Mouse (Mus musculus) MEL (cell line): ENCODE data around the gene Dock7. TPM values are rescaled to one million over a fixed set of nuclear protein-coding genes. Genes with fewer than 3 reads are reported as not detected.
A peak's percentile ranks its signal among the peaks of the same experiment; 100 is the strongest.

ENCODE experiments used
- DNase-seq: peaks from one replicate; pipeline ENCODE4 v3.0.0; 2011; ENCODE audit warnings: low read depth, low spot score
- H3K27ac ChIP-seq: 2 replicates; pipeline ENCODE4 v1.5.1; 2012; ENCODE audit warnings: low read depth, mild to moderate bottlenecking, control low read depth, low read length, moderate library complexity; ENCODE audit not compliant: control insufficient read depth
- H3K27me3 ChIP-seq, 2 experiments: fragments of 150-350 bp in 1 of 2; sonication (generic) in 1 of 2; 2 replicates each; pipeline ENCODE4 v1.6.1; 2012; ENCODE audit warnings: low read length in 2 of 2, mild to moderate bottlenecking in 2 of 2, improper control_type of control experiment in 1 of 2, moderate library complexity in 1 of 2; ENCODE audit not compliant: insufficient read depth in 2 of 2, control insufficient read depth in 1 of 2
- H3K36me3 ChIP-seq, 2 experiments: 2 replicates each; pipeline ENCODE4 v1.6.1; 2012 to 2014; ENCODE audit warnings: low read length in 2 of 2, improper control_type of control experiment in 1 of 2, inconsistent platforms in 1 of 2, mild to moderate bottlenecking in 1 of 2; ENCODE audit not compliant: insufficient read depth in 2 of 2, control insufficient read depth in 1 of 2
- H3K4me1 ChIP-seq, 2 experiments: fragments of 150-350 bp in 1 of 2; sonication (generic) in 1 of 2; 2 replicates each; pipeline ENCODE4 v1.6.1; 2012; ENCODE audit warnings: low read length in 2 of 2, improper control_type of control experiment in 1 of 2, mild to moderate bottlenecking in 1 of 2; ENCODE audit not compliant: insufficient read depth in 2 of 2, control insufficient read depth in 1 of 2
- H3K4me3 ChIP-seq, 2 experiments: fragments of 150-350 bp in 1 of 2; sonication (generic) in 1 of 2; 2 replicates each; pipeline ENCODE4 v1.5.1; 2012; ENCODE audit warnings: low read depth in 2 of 2, low read length in 2 of 2, mild to moderate bottlenecking in 2 of 2, moderate library complexity in 2 of 2, control low read depth in 1 of 2, improper control_type of control experiment in 1 of 2; ENCODE audit not compliant: control insufficient read depth in 1 of 2, insufficient read depth in 1 of 2
- H3K79me2 ChIP-seq: 2 replicates; pipeline ENCODE4 v1.6.1; 2012; ENCODE audit warnings: mild to moderate bottlenecking, low read length, moderate library complexity; ENCODE audit not compliant: control insufficient read depth, poor library complexity, insufficient read depth
- H3K9ac ChIP-seq: 2 replicates; pipeline ENCODE4 v1.6.1; 2012; ENCODE audit warnings: low read depth, mild to moderate bottlenecking, control low read depth, low read length, moderate library complexity; ENCODE audit not compliant: control insufficient read depth, poor library complexity, severe bottlenecking
- H3K9me3 ChIP-seq: fragments of 150-350 bp; sonication (generic); replicated peaks from 2 replicates; pipeline ENCODE4 v1.6.1; 2012; ENCODE audit warnings: mild to moderate bottlenecking, low read length, improper control_type of control experiment, moderate library complexity; ENCODE audit not compliant: insufficient read depth
- CHD2 ChIP-seq: IDR thresholded peaks from 2 replicates; pipeline ENCODE4 v1.6.1; 2011; ENCODE audit warnings: low read length, improper control_type of control experiment
- CTCF ChIP-seq, 3 experiments: IDR thresholded peaks in 2 of 3; conservative IDR thresholded peaks in 1 of 3; 2 replicates each; pipeline ENCODE4 v1.5.1; 2011 to 2012; ENCODE audit warnings: low read length in 3 of 3, low read depth in 2 of 3, mild to moderate bottlenecking in 2 of 3, improper control_type of control experiment in 1 of 3, inconsistent platforms in 1 of 3, mixed read lengths in 1 of 3, moderate library complexity in 1 of 3; ENCODE audit not compliant: control insufficient read depth in 1 of 3, insufficient read depth in 1 of 3, poor library complexity in 1 of 3, severe bottlenecking in 1 of 3
- EP300 ChIP-seq, 2 experiments: IDR thresholded peaks; 2 replicates each; pipeline ENCODE4 v1.6.1; 2011; ENCODE audit warnings: improper control_type of control experiment in 2 of 2, low read length in 2 of 2, low read depth in 1 of 2, mild to moderate bottlenecking in 1 of 2
- ETS1 ChIP-seq: IDR thresholded peaks from 2 replicates; pipeline ENCODE4 v1.6.1; 2012; ENCODE audit warnings: low read depth, mild to moderate bottlenecking, inconsistent platforms, low read length, improper control_type of control experiment, moderate library complexity
- GABPA ChIP-seq: IDR thresholded peaks from 2 replicates; pipeline ENCODE4 v1.6.1; 2012; ENCODE audit warnings: low read depth, mild to moderate bottlenecking, inconsistent platforms, low read length, improper control_type of control experiment, moderate library complexity
- HCFC1 ChIP-seq: IDR thresholded peaks from 2 replicates; pipeline ENCODE4 v1.6.1; 2012; ENCODE audit warnings: low read depth, mild to moderate bottlenecking, inconsistent platforms, low read length, improper control_type of control experiment, moderate library complexity
- JUND ChIP-seq: IDR thresholded peaks from 2 replicates; pipeline ENCODE4 v1.6.1; 2011; ENCODE audit warnings: low read depth, mild to moderate bottlenecking, improper control_type of control experiment, low read length
- MAX ChIP-seq: IDR thresholded peaks from 2 replicates; pipeline ENCODE4 v1.6.1; 2011; ENCODE audit warnings: low read length, improper control_type of control experiment
- MYC ChIP-seq: IDR thresholded peaks from 2 replicates; pipeline ENCODE4 v1.6.1; 2011; ENCODE audit warnings: low read depth, mild to moderate bottlenecking, low read length, improper control_type of control experiment, moderate library complexity
- POLR2A ChIP-seq, 2 experiments: IDR thresholded peaks; 2 replicates each; pipeline ENCODE4 v1.6.1; 2011 to 2012; ENCODE audit warnings: low read length in 2 of 2, mild to moderate bottlenecking in 2 of 2, control low read depth in 1 of 2, improper control_type of control experiment in 1 of 2, low read depth in 1 of 2, moderate library complexity in 1 of 2; ENCODE audit not compliant: control insufficient read depth in 1 of 2, insufficient read depth in 1 of 2, poor library complexity in 1 of 2
- POLR2AphosphoS2 ChIP-seq: IDR thresholded peaks from 2 replicates; pipeline ENCODE4 v1.6.1; 2011; ENCODE audit warnings: low read length, improper control_type of control experiment
- POLR2AphosphoS5 ChIP-seq: IDR thresholded peaks from 2 replicates; pipeline ENCODE4 v1.6.1; 2012; ENCODE audit warnings: low read depth, borderline replicate concordance, mild to moderate bottlenecking, inconsistent platforms, low read length, moderate library complexity, mixed read lengths
- RCOR1 ChIP-seq: IDR thresholded peaks from 2 replicates; pipeline ENCODE4 v1.6.1; 2012; ENCODE audit warnings: low read depth, mild to moderate bottlenecking, inconsistent platforms, low read length, improper control_type of control experiment
- SIN3A ChIP-seq: IDR thresholded peaks from 2 replicates; pipeline ENCODE4 v1.6.1; 2012; ENCODE audit warnings: low read length, improper control_type of control experiment, inconsistent platforms
- SMC3 ChIP-seq: IDR thresholded peaks from 2 replicates; pipeline ENCODE4 v1.6.1; 2011; ENCODE audit warnings: low read depth, low read length, improper control_type of control experiment
- TBP ChIP-seq: IDR thresholded peaks from 2 replicates; pipeline ENCODE4 v1.8.0; 2011; ENCODE audit warnings: low read depth, low read length, improper control_type of control experiment
- TCF12 ChIP-seq: IDR thresholded peaks from 2 replicates; pipeline ENCODE4 v1.6.1; 2014; ENCODE audit warnings: low read depth, mild to moderate bottlenecking, inconsistent platforms, low read length, improper control_type of control experiment, moderate library complexity
- USF1 ChIP-seq: IDR thresholded peaks from 2 replicates; pipeline ENCODE4 v1.6.1; 2014; ENCODE audit warnings: low read depth, mild to moderate bottlenecking, inconsistent platforms, low read length, improper control_type of control experiment, moderate library complexity
- ZKSCAN1 ChIP-seq: IDR thresholded peaks from 2 replicates; pipeline ENCODE4 v1.6.1; 2012; ENCODE audit warnings: low read depth, mild to moderate bottlenecking, inconsistent platforms, low read length, improper control_type of control experiment, moderate library complexity
- ZMIZ1 ChIP-seq: IDR thresholded peaks from 2 replicates; pipeline ENCODE4 v1.6.1; 2012; ENCODE audit warnings: low read depth, mild to moderate bottlenecking, inconsistent platforms, low read length, improper control_type of control experiment, moderate library complexity
- ZNF384 ChIP-seq: IDR thresholded peaks from 2 replicates; pipeline ENCODE4 v1.6.1; 2012; ENCODE audit warnings: low read depth, mild to moderate bottlenecking, inconsistent platforms, low read length, improper control_type of control experiment
- polyA plus RNA-seq, 2 experiments: library from polyadenylated mRNA; stranded (reverse) in 1 of 2; unstranded in 1 of 2; fragments of >175 nt in 1 of 2; fragments of >200 nt in 1 of 2; gene quantifications; 2 replicates each; pipeline versions ENCODE4 v1.2.1 to v1.2.4; 2012; ENCODE audit warnings: low replicate concordance in 2 of 2, low read depth in 1 of 2; ENCODE audit not compliant: insufficient read length in 2 of 2, insufficient read depth in 1 of 2, missing spikeins in 1 of 2
- total RNA-seq: library from RNA; depleted of rRNA; stranded (reverse); fragments of 300-350 nt; gene quantifications from 2 replicates; pipeline ENCODE4 v1.2.3, GENCODE M21; 2012

The Dock7 gene
- total and polyA plus RNA-seq, 3 experiments, result 19.5 to 19.8 TPM; not detected in 1

DNA sequence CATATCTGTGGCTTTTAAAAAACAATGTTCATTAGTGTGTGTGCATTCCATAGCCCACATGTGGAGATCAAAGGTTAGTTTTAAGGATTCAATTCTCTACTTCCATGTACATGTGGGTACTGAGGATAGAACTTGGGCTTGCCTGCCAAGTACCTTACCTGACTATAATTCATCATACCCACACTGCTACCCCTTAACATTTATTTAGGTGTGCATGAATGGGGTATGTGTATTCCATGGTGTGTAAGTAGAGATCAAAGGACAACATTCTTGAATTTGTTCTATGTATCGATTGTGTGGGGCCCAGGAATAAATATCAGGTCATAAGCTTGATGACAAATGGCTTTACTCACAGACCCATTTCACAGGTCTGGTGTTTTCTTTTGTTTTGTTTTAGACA is 20.5 kb upstream of the Dock7 start (continued):
- TF ChIP-seq GABPA, result no peak
- TF ChIP-seq POLR2A (IDR thresholded peaks at IDR 0.05; ENCODE audit: control insufficient read depth in 1 of 2, insufficient read depth in 1 of 2, low read depth in 1 of 2, low read length in 2 of 2, poor library complexity in 1 of 2), result no peak
- TF ChIP-seq HCFC1, result no peak

DNA sequence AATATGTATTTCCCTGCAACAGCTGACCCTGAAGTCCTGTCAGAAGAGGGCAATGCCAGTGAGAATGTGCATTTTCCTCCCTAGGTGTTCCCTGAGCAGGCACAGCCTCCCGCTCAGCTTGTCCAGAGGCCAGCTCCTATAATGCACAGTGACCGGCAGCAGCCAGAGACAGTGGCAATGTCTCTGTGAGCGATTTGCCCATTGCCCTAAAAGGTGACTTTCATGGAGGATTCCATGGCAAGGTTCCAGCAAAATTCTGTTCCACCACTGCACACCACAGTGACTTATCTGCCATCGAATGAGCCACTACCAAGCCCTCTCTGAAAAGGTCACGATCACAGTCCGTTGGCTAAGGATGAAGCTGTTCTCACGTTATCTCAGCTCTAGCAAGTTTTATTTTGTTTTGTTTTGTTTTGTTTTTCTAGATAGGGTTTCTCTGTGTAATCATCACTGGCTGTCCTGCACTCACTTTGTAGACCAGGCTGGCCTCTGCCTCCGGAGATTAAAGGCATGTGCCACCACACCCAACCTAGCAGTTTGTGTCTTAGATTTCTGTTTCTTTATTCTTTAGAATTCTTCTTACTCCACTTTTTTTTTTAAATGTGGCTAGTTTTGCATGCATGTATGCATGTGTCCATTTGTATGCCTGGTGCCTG is 17.4 kb upstream of the Dock7 start:
- Histone ChIP-seq H3K4me3 (no peak overlapping the region), H3K9ac (no peak overlapping the region), H3K4me1 (no peaks in the 10 kb centered on the region), H3K27me3 (peaks cover 0 to 2% of the 10 kb centered on the region in 2 experiments; a peak in 2 of 4 replicates), H3K36me3 (no peaks in the 10 kb centered on the region), H3K9me3 (no peaks in the 10 kb centered on the region), H3K79me2 (no peaks in the 10 kb centered on the region), H3K27ac (no peak overlapping the region)
- TF ChIP-seq JUND (no peak), POLR2A (IDR thresholded peaks at IDR 0.05; ENCODE audit: control insufficient read depth in 1 of 2, insufficient read depth in 1 of 2, low read depth in 1 of 2, low read length in 2 of 2, poor library complexity in 1 of 2) (no peak), EP300 (IDR thresholded peaks at IDR 0.05; ENCODE audit: low read depth in 1 of 2, low read length in 2 of 2) (0 out of 4 replicates have a peak, but pooled peaks of 1 of the 2 experiments have one; percentile 8), RCOR1 (no peak), TCF12 (no peak)
- no peak for DNase-seq

DNA sequence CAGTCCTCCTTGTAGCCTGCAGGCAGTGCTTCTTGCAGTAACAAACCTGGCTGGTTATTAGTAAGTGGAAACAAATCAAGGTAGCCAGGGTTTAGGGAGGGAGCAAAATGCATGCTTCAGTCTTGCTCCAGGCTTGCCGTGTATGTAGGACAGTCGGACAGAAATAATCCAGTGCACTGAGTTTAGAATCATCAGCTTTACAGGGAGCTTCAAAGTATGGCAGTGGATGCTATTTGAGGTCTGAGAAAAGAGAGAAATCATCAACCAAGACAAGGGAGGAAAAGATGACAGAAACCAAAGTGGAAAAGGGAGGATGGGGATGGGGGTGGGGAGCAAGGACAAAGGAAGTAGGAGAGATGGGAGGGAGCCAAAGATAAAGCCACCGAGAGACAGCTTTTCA is 13.8 kb upstream of the Dock7 start:
- Histone ChIP-seq H3K36me3 (peaks cover 0 to 6% of the 10 kb centered on the region in 2 experiments; a peak in 2 of 4 replicates), H3K4me1 (peaks cover 2 to 11% of the 10 kb centered on the region in 2 experiments; a peak in 3 of 4 replicates), H3K79me2 (no peaks in the 10 kb centered on the region), H3K27ac (no peak overlapping the region), H3K9ac (no peak overlapping the region), H3K4me3 (no peak overlapping the region), H3K9me3 (no peaks in the 10 kb centered on the region), H3K27me3 (peaks cover 0 to 2% of the 10 kb centered on the region in 2 experiments; a peak in 2 of 4 replicates)
- no peak for TF ChIP-seq SIN3A
- no peak for TF ChIP-seq CHD2
- no peak for TF ChIP-seq ZMIZ1
- TF ChIP-seq MAX, result no peak
- no peak for TF ChIP-seq USF1
- no peak for TF ChIP-seq ZNF384
- TF ChIP-seq ETS1, result no peak
- TF ChIP-seq CTCF (IDR thresholded peaks at IDR 0.05 in 2 of 3, conservative IDR thresholded peaks at IDR 0.05 in 1 of 3; ENCODE audit: control insufficient read depth in 1 of 3, insufficient read depth in 1 of 3, low read depth in 2 of 3, low read length in 3 of 3, poor library complexity in 1 of 3, severe bottlenecking in 1 of 3), result no peak
- TF ChIP-seq SMC3, result no peak
- no peak for TF ChIP-seq TBP
- TF ChIP-seq MYC, result no peak
- TF ChIP-seq ZKSCAN1, result no peak
- TF ChIP-seq POLR2AphosphoS2, result no peak
- TF ChIP-seq POLR2AphosphoS5, result no peak
- no peak for DNase-seq
